Mouse (Mus musculus) stomach, embryonic 15.5 days (tissue): ENCODE data around the gene Oasl1. TPM values are rescaled to one million over a fixed set of nuclear protein-coding genes. Genes with fewer than 3 reads are reported as not detected.
"Not testable (repeated sequence)": the region's sequence is repeated elsewhere in the genome, so short reads cannot be mapped to it uniquely, and the experiment has no call there.

Experiments used
- ATAC-seq: fragments of 200-750 bp; cut with Nextera tagmentation; 2 replicates; pipeline ENCODE4 v1.8.0; 2017; ENCODE audit warnings: low read depth, moderate number of reproducible peaks, moderate TSS enrichment; ENCODE audit not compliant: insufficient read depth, low FRiP score
- H3K27ac ChIP-seq: fragments of 300-500 bp; sonication (generic); 2 replicates; pipeline ENCODE4 v1.5.1; 2015; ENCODE audit warnings: mild to moderate bottlenecking, inconsistent platforms
- H3K27me3 ChIP-seq: fragments of 300-500 bp; sonication (generic); replicated peaks from 2 replicates; pipeline ENCODE4 v1.6.1; 2015; ENCODE audit warnings: inconsistent platforms
- H3K36me3 ChIP-seq: fragments of 300-500 bp; sonication (generic); 2 replicates; pipeline ENCODE4 v1.6.1; 2015; ENCODE audit warnings: inconsistent platforms
- H3K4me1 ChIP-seq: fragments of 300-500 bp; sonication (generic); 2 replicates; pipeline ENCODE4 v1.6.1; 2015; ENCODE audit warnings: inconsistent platforms
- H3K4me2 ChIP-seq: fragments of 300-500 bp; sonication (generic); 2 replicates; pipeline ENCODE4 v1.6.1; 2015; ENCODE audit warnings: mild to moderate bottlenecking, inconsistent platforms
- H3K4me3 ChIP-seq: fragments of 300-500 bp; sonication (generic); replicated peaks from 2 replicates; pipeline ENCODE4 v1.5.1; 2015; ENCODE audit warnings: inconsistent platforms
- H3K9ac ChIP-seq: fragments of 300-500 bp; sonication (generic); 2 replicates; pipeline ENCODE4 v1.6.1; 2015; ENCODE audit warnings: inconsistent platforms
- H3K9me3 ChIP-seq: fragments of 300-500 bp; sonication (generic); 2 replicates; pipeline ENCODE4 v1.6.1; 2016; ENCODE audit warnings: inconsistent platforms
- WGBS: fragments of 180-500 bp; shearing (Covaris S2); methylation state at CpG from one replicate; pipeline ENCODE4 v1.1.7; 2015; 5-methylcytosine and 5-hydroxymethylcytosine counted together
- polyA plus RNA-seq: library from polyadenylated mRNA; unstranded; fragments of >200 nt; fragmentation: Nextera tagmentation; extraction: Ambion mirVana; gene quantifications from 2 replicates; pipeline ENCODE4 v1.2.1, GENCODE M21; 2015

The Oasl1 gene
- polyA plus RNA-seq, 1 experiment from 2014 or later, result 0.90 TPM

DNA sequence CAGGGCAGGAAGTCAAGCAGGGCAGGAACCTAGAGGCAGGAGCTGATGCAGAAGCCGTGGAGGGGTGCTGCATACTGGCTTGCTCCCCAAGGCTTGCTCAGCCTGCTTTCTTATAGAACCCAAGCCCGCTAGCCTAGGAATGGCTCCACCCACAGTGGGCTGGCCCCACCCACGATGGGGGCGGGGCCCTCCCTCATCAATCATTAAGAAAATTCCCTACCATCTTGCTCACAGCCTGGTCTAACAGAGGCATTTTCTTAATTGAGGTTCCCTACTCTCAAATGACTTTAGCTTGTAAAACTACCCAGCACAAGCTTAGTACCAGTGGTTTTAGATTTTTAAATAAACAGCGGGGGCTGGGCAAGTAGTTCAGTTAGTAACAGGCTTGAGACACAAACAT is 8.6 kb downstream of the Oasl1 start:
- H3K27me3 ChIP-seq, result no peaks in the 10 kb centered on the region
- H3K4me3 ChIP-seq, result no peak overlapping the region
- no peaks in the 10 kb centered on the region for H3K36me3 ChIP-seq
- no peak overlapping the region for H3K4me2 ChIP-seq
- no peaks in the 10 kb centered on the region for H3K4me1 ChIP-seq
- H3K9ac ChIP-seq, result no peak overlapping the region
- no peak overlapping the region for H3K27ac ChIP-seq
- 56% methylated on average over 5 of the region's 5 CpGs for WGBS
- ATAC-seq, result no peak
- H3K9me3 ChIP-seq, result no peaks in the 10 kb centered on the region

DNA sequence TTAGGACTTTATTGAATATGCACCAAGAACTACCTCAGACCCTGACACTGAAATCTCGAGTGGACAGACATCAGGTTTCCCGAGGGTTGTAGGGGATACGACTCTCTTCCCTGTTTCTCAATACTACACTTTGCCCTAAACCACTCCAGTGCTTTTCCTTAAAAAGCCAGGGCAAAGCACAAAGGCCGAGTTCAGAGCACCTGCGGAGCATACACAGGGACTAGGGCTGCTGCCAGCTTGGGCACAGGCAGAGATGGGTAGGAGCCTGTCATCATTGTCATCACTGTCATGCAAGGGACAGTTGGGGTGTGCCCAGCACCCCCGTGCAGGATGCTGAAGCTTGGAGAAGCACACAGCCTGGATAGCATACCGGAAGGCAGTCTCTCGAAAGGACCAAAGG is 10.2 kb downstream of the Oasl1 start:
- Histone ChIP-seq H3K9ac (no peak overlapping the region), H3K4me3 (no peak overlapping the region), H3K4me1 (no peaks in the 10 kb centered on the region), H3K4me2 (no peak overlapping the region), H3K9me3 (no peaks in the 10 kb centered on the region), H3K27me3 (no peaks in the 10 kb centered on the region), H3K27ac (no peak overlapping the region), H3K36me3 (no peaks in the 10 kb centered on the region)
- 83% methylated on average over 8 of the region's 8 CpGs for WGBS
- no peak for ATAC-seq

DNA sequence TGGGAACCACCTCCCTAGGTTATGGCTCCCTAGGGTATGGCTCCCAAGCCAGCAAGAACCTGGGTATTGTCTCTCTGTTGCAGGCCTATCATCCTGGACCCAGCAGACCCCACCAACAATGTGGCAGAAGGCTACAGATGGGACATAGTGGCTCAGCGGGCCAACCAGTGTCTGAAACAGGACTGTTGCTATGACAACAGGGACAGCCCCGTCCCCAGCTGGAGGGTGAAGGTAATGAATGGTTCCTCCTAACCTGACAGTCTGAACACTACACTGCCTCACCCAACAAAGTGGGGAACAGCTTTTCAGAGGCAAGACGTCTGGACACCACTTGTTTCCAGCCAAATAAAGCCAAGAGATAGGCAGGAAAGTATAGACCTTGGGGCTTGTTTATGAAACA is 12.8 kb downstream of the Oasl1 start:
- Histone ChIP-seq H3K4me3 (no peak overlapping the region), H3K4me1 (no peaks in the 10 kb centered on the region), H3K4me2 (no peak overlapping the region), H3K9me3 (no peaks in the 10 kb centered on the region), H3K36me3 (no peaks in the 10 kb centered on the region), H3K27ac (no peak overlapping the region), H3K27me3 (no peaks in the 10 kb centered on the region), H3K9ac (no peak overlapping the region)
- ATAC-seq, result no peak
- 30% methylated on average over 3 of the region's 3 CpGs for WGBS

DNA sequence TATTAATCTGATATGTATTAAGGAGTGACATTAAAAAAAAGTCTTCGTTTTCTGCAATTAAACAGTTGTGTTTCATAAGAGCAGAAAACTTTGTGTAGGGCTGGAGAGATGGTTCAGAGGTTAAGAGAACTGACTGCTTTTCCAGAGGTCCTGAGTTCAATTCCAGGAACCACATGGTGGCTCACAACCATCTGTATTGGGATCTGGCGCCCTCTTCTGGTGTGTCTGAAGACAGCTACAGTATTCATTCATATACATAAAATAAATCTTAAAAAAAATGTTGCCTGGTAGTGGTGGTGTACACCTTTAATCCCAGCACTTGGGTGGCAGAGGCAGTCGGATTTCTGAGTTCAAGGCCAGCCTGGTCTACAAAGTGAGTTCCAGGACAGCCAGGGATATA is 18.1 kb downstream of the Oasl1 start:
- ATAC-seq, H3K4me1 ChIP-seq, H3K27me3 ChIP-seq, H3K9me3 ChIP-seq, H3K4me2 ChIP-seq, H3K9ac ChIP-seq, H3K4me3 ChIP-seq, H3K36me3 ChIP-seq, H3K27ac ChIP-seq: not testable (repeated sequence)
- WGBS, result 58% methylated on average over 3 of the region's 3 CpGs

DNA sequence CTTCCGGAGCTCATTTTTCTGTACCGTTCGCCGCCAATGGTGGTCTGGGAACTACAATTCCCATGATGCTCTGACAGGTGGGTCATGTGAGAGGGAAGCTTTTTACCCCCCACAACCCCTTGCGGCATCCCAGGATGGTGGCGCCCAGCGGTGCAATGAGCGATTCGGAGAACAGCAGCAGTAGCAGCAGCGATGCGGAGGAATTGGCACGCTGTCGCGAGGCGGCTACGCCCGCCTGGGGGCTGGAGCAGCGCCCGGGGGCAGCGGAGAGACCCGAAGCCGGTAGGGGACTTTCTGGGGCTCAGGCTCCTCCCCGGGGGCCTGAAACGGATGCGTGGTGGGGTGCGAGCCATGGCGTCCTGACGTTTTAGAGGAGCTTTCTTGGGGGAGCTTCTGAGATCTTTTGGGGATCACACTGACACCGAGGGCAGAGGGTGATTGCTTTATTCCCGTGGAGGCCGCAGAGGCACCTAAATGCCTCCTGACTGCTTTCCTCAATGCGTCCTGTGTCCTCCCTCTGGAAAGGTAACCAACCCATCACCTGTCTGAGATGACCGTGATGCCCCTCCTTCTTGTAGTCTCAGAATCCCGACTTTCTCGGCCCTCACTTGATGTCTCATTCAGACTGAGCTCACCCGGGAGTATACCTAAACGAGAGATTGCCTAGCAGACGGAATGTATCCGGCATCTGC is 19.2 kb downstream of the Oasl1 start, which contains the start of gene 2210016L21Rik:
TSS of gene 2210016L21Rik (plus strand) at position 85 of the 692 bp plus-strand sequence.
- Histone ChIP-seq H3K36me3 (peaks cover 16% of the 10 kb centered on the region), H3K4me1 (no peaks in the 10 kb centered on the region), H3K9me3 (no peaks in the 10 kb centered on the region), H3K27ac (peak within 1 kb of the TSS; percentile 89), H3K4me2 (peak within 1 kb of the TSS; percentile 73), H3K27me3 (no peaks in the 10 kb centered on the region), H3K9ac (peak within 1 kb of the TSS; percentile 94), H3K4me3 (peak within 1 kb of the TSS; percentile 98)
- WGBS, result under 1% methylated on average over 39 of the region's 39 CpGs
- ATAC-seq, result peak; percentile 92

DNA sequence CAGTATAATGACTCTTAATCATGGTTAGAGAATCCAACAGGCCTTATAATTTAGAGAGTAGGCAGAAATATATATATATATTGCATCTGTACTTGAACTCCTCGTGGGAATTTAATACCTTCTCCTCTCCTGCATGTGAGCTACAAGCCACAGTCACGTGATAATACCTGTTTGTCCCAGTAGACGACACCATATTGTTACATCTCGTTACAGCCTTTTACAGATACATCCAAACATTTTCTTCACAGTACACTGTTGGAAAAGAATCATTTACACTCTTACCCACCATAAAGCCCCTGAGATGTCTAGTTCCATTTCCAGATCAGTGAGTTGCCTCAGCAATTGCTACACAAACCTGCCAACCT is 19.7 kb downstream of the Oasl1 start:
- Histone ChIP-seq H3K36me3 (peaks cover 21% of the 10 kb centered on the region), H3K27me3 (no peaks in the 10 kb centered on the region), H3K27ac (peak overlapping the region; percentile 89; the same call in 1 of the 2 replicates), H3K9ac (peak overlapping the region; percentile 94; the same call in 1 of the 2 replicates), H3K4me2 (peak overlapping the region; percentile 73), H3K4me1 (no peaks in the 10 kb centered on the region), H3K4me3 (peak overlapping the region; percentile 98), H3K9me3 (no peaks in the 10 kb centered on the region)
- 37% methylated on average over 4 of the region's 4 CpGs for whole genome bisulfite sequencing
- no peak for ATAC-seq

DNA sequence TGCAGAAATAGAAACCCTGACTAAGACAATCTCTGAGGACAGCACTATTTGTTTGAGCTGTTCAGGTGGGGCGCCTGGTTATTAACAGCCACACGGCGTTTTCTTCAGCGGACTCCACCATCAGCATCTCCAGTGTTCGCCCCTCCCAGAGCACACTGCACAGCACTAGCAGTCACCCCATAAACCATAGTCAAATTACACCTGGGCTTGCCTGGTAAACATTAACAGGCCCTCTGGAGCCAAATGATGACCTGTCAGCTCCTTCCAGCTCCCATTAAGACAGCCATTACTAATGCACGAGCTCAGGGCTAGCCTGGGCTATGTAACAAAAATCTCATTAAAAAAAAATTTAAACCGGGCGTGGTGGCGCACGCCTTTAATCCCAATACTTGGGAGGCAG is 22.0 kb downstream of the Oasl1 start:
- no peaks in the 10 kb centered on the region for H3K9me3 ChIP-seq
- peaks cover 31% of the 10 kb centered on the region for H3K36me3 ChIP-seq
- no peak overlapping the region for H3K4me3 ChIP-seq
- WGBS, result 94% methylated on average over 10 of the region's 10 CpGs
- no peaks in the 10 kb centered on the region for H3K27me3 ChIP-seq
- H3K27ac ChIP-seq, result no peak overlapping the region
- peaks cover 11% of the 10 kb centered on the region for H3K4me1 ChIP-seq
- H3K9ac ChIP-seq, result no peak overlapping the region
- no peak overlapping the region for H3K4me2 ChIP-seq
- no peak for ATAC-seq

DNA sequence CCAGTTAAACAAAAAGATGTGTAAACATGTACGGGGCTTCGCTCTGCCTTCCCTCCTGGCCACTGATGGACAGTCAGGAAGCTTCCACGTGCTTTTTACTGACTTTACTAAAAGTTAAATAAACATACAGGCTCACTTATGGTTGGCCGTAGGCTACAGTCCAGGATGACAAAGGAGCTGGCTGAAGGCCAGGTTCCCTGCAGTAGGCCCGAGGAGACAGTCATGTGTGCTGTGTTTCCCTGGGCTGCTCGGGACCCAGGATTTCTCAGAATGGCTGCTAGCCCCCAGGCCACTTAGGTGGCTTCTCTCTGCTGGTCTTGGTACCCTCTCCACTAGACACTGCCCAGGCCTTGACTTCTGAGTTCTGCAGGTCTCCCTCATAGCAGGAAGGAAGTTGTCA is 25.9 kb downstream of the Oasl1 start:
- Histone ChIP-seq H3K27me3 (no peaks in the 10 kb centered on the region), H3K27ac (no peak overlapping the region), H3K9ac (no peak overlapping the region), H3K4me3 (no peak overlapping the region), H3K4me1 (peaks cover 13% of the 10 kb centered on the region), H3K36me3 (peaks cover 31% of the 10 kb centered on the region), H3K9me3 (no peaks in the 10 kb centered on the region), H3K4me2 (no peak overlapping the region)
- 25% methylated on average over 6 of the region's 6 CpGs for WGBS
- ATAC-seq, result 0 out of 2 replicates have a peak, but pooled peaks have one; percentile 51

DNA sequence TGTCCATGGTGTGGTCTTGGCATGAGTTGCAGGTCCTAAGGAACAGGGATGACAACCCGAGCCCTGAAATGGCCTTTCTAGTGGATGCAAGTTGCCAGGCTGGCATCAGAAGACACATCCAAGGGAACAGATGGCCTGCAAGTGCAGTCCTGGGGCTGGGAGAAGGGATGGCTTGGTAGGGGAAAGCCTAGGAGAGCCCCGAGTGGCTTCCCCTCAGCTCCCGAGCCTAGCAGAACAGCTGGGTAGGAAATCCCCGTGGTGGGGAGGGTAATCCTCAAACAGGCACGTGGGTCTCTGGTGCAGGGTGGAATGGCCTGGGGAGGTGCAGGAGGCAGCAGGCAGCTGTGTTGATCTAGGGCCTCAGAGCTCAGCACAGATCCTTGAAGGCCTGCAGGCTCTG is 26.3 kb downstream of the Oasl1 start:
- Histone ChIP-seq H3K27ac (no peak overlapping the region), H3K9ac (no peak overlapping the region), H3K9me3 (no peaks in the 10 kb centered on the region), H3K36me3 (peaks cover 31% of the 10 kb centered on the region), H3K4me2 (no peak overlapping the region), H3K4me3 (no peak overlapping the region), H3K27me3 (no peaks in the 10 kb centered on the region), H3K4me1 (peaks cover 13% of the 10 kb centered on the region)
- 45% methylated on average over 5 of the region's 5 CpGs for WGBS
- ATAC-seq, result no peak

DNA sequence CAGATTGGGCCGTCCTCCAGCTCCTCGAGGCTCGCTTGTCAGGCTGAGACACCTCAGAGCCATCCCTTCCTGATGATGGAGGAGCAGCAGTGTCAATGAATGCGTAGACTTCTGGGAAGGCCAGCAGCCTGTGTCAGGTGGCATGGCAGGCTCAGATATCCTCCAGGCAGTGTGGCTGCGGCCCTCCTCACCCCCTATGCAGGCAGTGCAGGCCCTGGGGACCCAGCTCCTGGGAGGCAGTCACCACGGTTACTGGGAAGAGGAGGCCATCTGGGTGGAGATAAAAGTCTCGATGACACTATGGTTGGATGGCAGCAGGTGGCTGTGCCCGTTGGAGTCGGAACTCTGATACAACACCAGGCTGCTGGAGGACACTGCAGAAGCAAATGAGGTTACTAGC is 26.8 kb downstream of the Oasl1 start:
- Histone ChIP-seq H3K4me1 (peaks cover 13% of the 10 kb centered on the region), H3K4me2 (no peak overlapping the region), H3K27ac (no peak overlapping the region), H3K9ac (no peak overlapping the region), H3K27me3 (no peaks in the 10 kb centered on the region), H3K36me3 (peaks cover 31% of the 10 kb centered on the region), H3K4me3 (no peak overlapping the region), H3K9me3 (no peaks in the 10 kb centered on the region)
- WGBS, result 83% methylated on average over 9 of the region's 9 CpGs
- ATAC-seq, result no peak

DNA sequence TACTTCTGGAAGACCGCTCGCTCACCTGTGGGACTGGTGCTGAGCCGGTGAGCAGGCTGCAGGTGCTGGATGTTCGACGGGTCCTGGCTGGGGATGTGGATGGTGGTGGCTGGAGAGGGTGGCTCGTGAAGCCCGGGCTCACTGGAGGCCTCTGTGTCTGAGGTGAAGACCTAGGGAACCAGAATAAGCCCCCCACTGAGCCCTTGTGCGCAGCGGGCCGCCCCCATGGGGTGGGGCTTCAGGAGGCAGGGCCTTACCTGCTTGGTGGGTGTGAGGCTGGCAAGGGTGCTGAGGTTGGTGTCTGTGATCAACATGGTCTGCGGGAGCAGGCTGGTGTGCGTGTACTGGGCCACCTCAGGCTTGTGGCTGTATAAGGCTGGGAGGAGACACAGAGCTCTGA is 27.6 kb downstream of the Oasl1 start:
- H3K27me3 ChIP-seq, result no peaks in the 10 kb centered on the region
- WGBS, result 75% methylated on average over 12 of the region's 12 CpGs

DNA sequence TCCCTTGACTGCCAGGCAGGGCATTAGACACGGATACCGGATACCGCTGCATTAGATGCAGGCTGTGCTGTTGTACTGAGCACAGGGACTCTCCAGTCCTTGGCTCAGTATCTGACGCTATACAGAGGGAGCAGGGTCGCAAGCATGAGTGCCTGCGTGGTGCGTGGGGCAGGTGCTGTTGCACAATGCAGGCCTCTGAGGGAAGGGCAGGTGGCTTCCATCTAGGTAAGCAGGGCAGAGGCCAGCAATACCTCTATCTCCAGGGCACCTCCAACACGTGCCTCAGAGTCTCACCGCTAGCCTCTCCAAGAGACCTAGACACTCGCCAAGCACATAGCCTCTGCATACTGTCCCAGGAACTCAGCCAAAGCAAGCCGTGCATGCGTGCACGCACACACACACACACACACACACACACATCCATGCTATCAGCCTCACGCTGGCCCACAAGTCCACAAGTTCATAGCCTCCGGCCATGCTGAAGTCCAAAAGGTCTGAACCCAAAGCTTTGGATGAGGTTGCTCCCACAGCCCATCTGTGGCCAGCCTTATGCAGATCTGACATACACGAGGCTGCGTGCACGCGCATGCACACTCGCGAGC is 28.3 kb downstream of the Oasl1 start:
- no peak overlapping the region for H3K4me2 ChIP-seq
- H3K4me3 ChIP-seq, result no peak overlapping the region
- no peak overlapping the region for H3K9ac ChIP-seq
- H3K9me3 ChIP-seq, result no peaks in the 10 kb centered on the region
- no peak overlapping the region for H3K27ac ChIP-seq
- ATAC-seq, result no peak
- 74% methylated on average over 21 of the region's 21 CpGs for WGBS
- H3K4me1 ChIP-seq, result peaks cover 13% of the 10 kb centered on the region
- H3K27me3 ChIP-seq, result no peaks in the 10 kb centered on the region
- peaks cover 22% of the 10 kb centered on the region for H3K36me3 ChIP-seq

More for the DNA sequence above, 27.6 kb downstream of the Oasl1 start:
- Histone ChIP-seq H3K4me1 (peaks cover 13% of the 10 kb centered on the region), H3K4me2 (no peak overlapping the region), H3K9me3 (no peaks in the 10 kb centered on the region), H3K36me3 (peaks cover 29% of the 10 kb centered on the region), H3K27ac (no peak overlapping the region), H3K9ac (no peak overlapping the region), H3K4me3 (no peak overlapping the region)
- ATAC-seq, result no peak
